Mouse (Mus musculus) liver, postnatal 0 days (tissue): ENCODE results near the gene Ncor1. TPM values are rescaled to one million over a fixed set of nuclear protein-coding genes. Genes with fewer than 3 reads are reported as not detected.

Source experiments
- ATAC-seq: fragments of 200-750 bp; cut with Nextera tagmentation; 2 replicates; pipeline ENCODE4 v1.8.0; 2017; ENCODE audit warnings: mild to moderate bottlenecking, moderate library complexity
- DNase-seq: peaks from one replicate; pipeline ENCODE4 v3.0.0-alpha.2; 2016
- H3K27ac ChIP-seq: fragments of 300-500 bp; sonication (generic); 2 replicates; pipeline ENCODE4 v1.5.1; 2014; ENCODE audit warnings: antibody characterized with exemption, moderate library complexity, mild to moderate bottlenecking, low read depth
- H3K27me3 ChIP-seq: fragments of 300-500 bp; sonication (generic); 2 replicates; pipeline ENCODE4 v1.6.1; 2014; ENCODE audit warnings: low read length, control low read depth, mixed read lengths; ENCODE audit not compliant: insufficient read depth
- H3K36me3 ChIP-seq: fragments of 300-500 bp; sonication (generic); replicated peaks from 2 replicates; pipeline ENCODE4 v1.6.1; 2014; ENCODE audit warnings: mild to moderate bottlenecking, control low read depth, low read length, moderate library complexity, mixed read lengths; ENCODE audit not compliant: insufficient read depth
- H3K4me1 ChIP-seq: fragments of 300-500 bp; sonication (generic); 2 replicates; pipeline ENCODE4 v1.6.1; 2014; ENCODE audit warnings: antibody characterized with exemption, mild to moderate bottlenecking, control low read depth; ENCODE audit not compliant: insufficient read depth
- H3K4me2 ChIP-seq: fragments of 300-500 bp; sonication (generic); 2 replicates; pipeline ENCODE4 v1.6.1; 2014; ENCODE audit warnings: low read depth, mild to moderate bottlenecking, low read length, moderate library complexity, mixed read lengths
- H3K4me3 ChIP-seq: fragments of 300-500 bp; sonication (generic); 2 replicates; pipeline ENCODE4 v1.5.1; 2014; ENCODE audit warnings: low read depth, low read length
- H3K9ac ChIP-seq: fragments of 300-500 bp; sonication (generic); replicated peaks from 2 replicates; pipeline ENCODE4 v1.6.1; 2014; ENCODE audit warnings: mild to moderate bottlenecking, moderate library complexity
- H3K9me3 ChIP-seq: fragments of 300-500 bp; sonication (generic); 2 replicates; pipeline ENCODE4 v1.6.1; 2016; ENCODE audit warnings: mild to moderate bottlenecking, control low read depth, low read length, mixed read lengths
- CTCF ChIP-seq: sonication (generic); IDR thresholded peaks from 2 replicates; pipeline ENCODE4 v1.5.1; 2016; ENCODE audit warnings: antibody characterized with exemption, low read depth
- EP300 ChIP-seq: IDR thresholded peaks from 2 replicates; pipeline ENCODE4 v1.6.1; 2016; ENCODE audit warnings: antibody characterized with exemption, low read depth, mild to moderate bottlenecking
- WGBS: fragments of 180-500 bp; shearing (Covaris S2); extraction: QIAGEN DNeasy Blood & Tissue Kit; methylation state at CpG from one replicate; pipeline ENCODE4 v1.1.7; 2014; ENCODE audit not compliant: insufficient replicate concordance; 5-methylcytosine and 5-hydroxymethylcytosine counted together
- polyA plus RNA-seq: library from polyadenylated mRNA; unstranded; fragments of >200 nt; fragmentation: Nextera tagmentation; extraction: Ambion mirVana; gene quantifications from 2 replicates; pipeline ENCODE4 v1.2.1, GENCODE M21; 2015

Gene Ncor1
- polyA plus RNA-seq, 1 experiment from 2014 or later: 52.0 TPM

GRCm38 (mm10) chr11:62432211-62432610 lies 26.1 kb downstream of the Ncor1 start:
- Histone ChIP-seq H3K36me3 (peaks cover 42% of the 10 kb centered on the region), H3K9ac (no peak overlapping the region), H3K9me3 (no peaks in the 10 kb centered on the region), H3K4me1 (0 out of 2 replicates have a peak, but pooled peaks cover 2% of the 10 kb centered on the region), H3K4me2 (no peak overlapping the region), H3K27ac (no peak overlapping the region), H3K4me3 (no peak overlapping the region), H3K27me3 (no peaks in the 10 kb centered on the region)
- DNase-seq (no peak), ATAC-seq (no peak)
- TF ChIP-seq EP300 (no peak), CTCF (no peak)
- 90% methylated on average over 2 of the region's 2 CpGs for WGBS

DNA sequence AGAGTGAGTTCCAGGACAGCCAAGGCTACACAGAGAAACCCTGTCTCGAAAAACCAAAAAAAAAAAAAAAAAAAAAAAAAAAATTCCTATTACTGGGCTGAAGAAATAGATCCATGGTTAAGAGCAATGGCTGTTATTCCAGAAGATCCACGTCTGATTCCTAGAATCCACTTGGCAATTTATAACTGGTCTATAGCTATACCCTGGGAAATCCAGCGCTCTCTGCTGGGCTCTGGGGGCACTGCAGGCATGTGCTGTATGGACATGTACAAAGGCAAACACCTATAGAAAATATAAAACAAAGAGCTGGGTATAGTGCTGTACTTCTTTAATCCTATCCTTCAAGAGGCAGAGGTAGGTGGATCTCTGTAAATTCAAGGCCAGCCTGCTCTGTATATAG lies 31.2 kb downstream of the Ncor1 start:
- H3K4me3 ChIP-seq: no peak overlapping the region
- WGBS: 71% methylated on average over 2 of the region's 3 CpGs
- H3K4me2 ChIP-seq: no peak overlapping the region
- peaks cover 40% of the 10 kb centered on the region for H3K36me3 ChIP-seq
- ATAC-seq (no peak), DNase-seq (peak; percentile 47)
- H3K9ac ChIP-seq: no peak overlapping the region
- H3K27ac ChIP-seq: no peak overlapping the region
- H3K9me3 ChIP-seq: no peaks in the 10 kb centered on the region
- H3K27me3 ChIP-seq: no peaks in the 10 kb centered on the region
- H3K4me1 ChIP-seq: no peaks in the 10 kb centered on the region
- TF ChIP-seq CTCF (peak; percentile 59), EP300 (no peak)

DNA sequence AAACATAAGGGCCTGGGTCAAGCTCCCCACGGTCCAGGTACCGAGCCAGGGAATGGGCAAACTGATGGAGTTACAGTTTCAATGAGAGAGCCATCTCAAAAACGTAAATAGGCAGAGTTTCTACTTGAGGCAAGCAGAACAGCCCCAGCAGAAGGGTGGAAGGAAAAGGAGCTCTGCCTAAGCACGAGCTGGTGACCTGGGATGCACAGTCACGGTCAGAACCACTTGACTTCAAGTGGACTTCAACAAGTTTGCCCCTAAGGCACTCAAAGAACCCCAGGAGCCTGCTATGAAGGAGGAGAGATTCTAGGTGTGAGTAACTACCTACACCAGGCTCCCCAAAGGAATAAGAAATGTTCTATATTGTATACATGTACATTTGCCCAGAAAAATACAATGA lies 32.1 kb downstream of the Ncor1 start:
- Histone ChIP-seq H3K4me3 (no peak overlapping the region), H3K9me3 (no peaks in the 10 kb centered on the region), H3K4me1 (no peaks in the 10 kb centered on the region), H3K27ac (no peak overlapping the region), H3K36me3 (peaks cover 37% of the 10 kb centered on the region), H3K27me3 (no peaks in the 10 kb centered on the region), H3K9ac (no peak overlapping the region), H3K4me2 (no peak overlapping the region)
- 82% methylated on average over 5 of the region's 5 CpGs for WGBS
- no peak for DNase-seq
- TF ChIP-seq CTCF: no peak
- no peak for TF ChIP-seq EP300
- no peak for ATAC-seq

GRCm38 (mm10) chr11:62424525-62424924 lies 33.8 kb downstream of the Ncor1 start:
- peaks cover 28% of the 10 kb centered on the region for H3K36me3 ChIP-seq
- peak; percentile 23 for TF ChIP-seq CTCF
- no peak for TF ChIP-seq EP300
- H3K9ac ChIP-seq: no peak overlapping the region
- H3K4me1 ChIP-seq: no peaks in the 10 kb centered on the region
- H3K4me3 ChIP-seq: no peak overlapping the region
- no peak overlapping the region for H3K27ac ChIP-seq
- H3K4me2 ChIP-seq: no peak overlapping the region
- no peak for DNase-seq
- H3K27me3 ChIP-seq: no peaks in the 10 kb centered on the region
- ATAC-seq: no peak
- 65% methylated on average over 2 of the region's 2 CpGs for WGBS
- no peaks in the 10 kb centered on the region for H3K9me3 ChIP-seq

GRCm38 (mm10) chr11:62415026-62415425 lies 43.3 kb downstream of the Ncor1 start:
- ATAC-seq: no peak
- WGBS: 84% methylated on average over 4 of the region's 4 CpGs

GRCm38 (mm10) chr11:62409611-62410010 lies 48.7 kb downstream of the Ncor1 start:
- ATAC-seq (no peak), DNase-seq (no peak)
- WGBS: 86% methylated on average over 1 of the region's 1 CpGs
- H3K9ac ChIP-seq: no peak overlapping the region
- no peak overlapping the region for H3K4me2 ChIP-seq
- no peak overlapping the region for H3K4me3 ChIP-seq
- TF ChIP-seq EP300: no peak
- no peaks in the 10 kb centered on the region for H3K4me1 ChIP-seq
- peaks cover 23% of the 10 kb centered on the region; the same call in 1 of the 2 replicates for H3K36me3 ChIP-seq
- no peak overlapping the region for H3K27ac ChIP-seq
- H3K9me3 ChIP-seq: no peaks in the 10 kb centered on the region
- no peaks in the 10 kb centered on the region for H3K27me3 ChIP-seq

More at GRCm38 (mm10) chr11:62415026-62415425, 43.3 kb downstream of the Ncor1 start:
- Histone ChIP-seq H3K4me1 (no peaks in the 10 kb centered on the region), H3K27ac (no peak overlapping the region), H3K9me3 (no peaks in the 10 kb centered on the region), H3K36me3 (peaks cover 25% of the 10 kb centered on the region), H3K9ac (no peak overlapping the region), H3K4me2 (no peak overlapping the region), H3K4me3 (no peak overlapping the region), H3K27me3 (no peaks in the 10 kb centered on the region)
- TF ChIP-seq EP300: no peak
- no peak for TF ChIP-seq CTCF
- no peak for DNase-seq

- Histone ChIP-seq H3K4me3 (no peak overlapping the region), H3K9ac (no peak overlapping the region), H3K4me2 (no peak overlapping the region), H3K27me3 (no peaks in the 10 kb centered on the region), H3K36me3 (peaks cover 26% of the 10 kb centered on the region; the same call in 1 of the 2 replicates), H3K27ac (no peak overlapping the region), H3K9me3 (no peaks in the 10 kb centered on the region), H3K4me1 (no peaks in the 10 kb centered on the region)
- no peak for DNase-seq
- WGBS: 90% methylated on average over 2 of the region's 2 CpGs
- TF ChIP-seq EP300 (no peak), CTCF (no peak)
- ATAC-seq: no peak
These were observed 49.5 kb downstream of the Ncor1 start for GRCm38 (mm10) chr11:62408848-62409247.
